Mouse (Mus musculus) spleen, adult 12 weeks (tissue): ENCODE measurements around the gene Aipl1.
"Not testable (repeated sequence)": the region's sequence is repeated elsewhere in the genome, so short reads cannot be mapped to it uniquely, and the experiment has no call there.

Source experiments
- DNase-seq: peaks from one replicate; pipeline ENCODE4 v3.0.0; 2022; ENCODE audit warnings: low spot score

Gene Aipl1

DNA sequence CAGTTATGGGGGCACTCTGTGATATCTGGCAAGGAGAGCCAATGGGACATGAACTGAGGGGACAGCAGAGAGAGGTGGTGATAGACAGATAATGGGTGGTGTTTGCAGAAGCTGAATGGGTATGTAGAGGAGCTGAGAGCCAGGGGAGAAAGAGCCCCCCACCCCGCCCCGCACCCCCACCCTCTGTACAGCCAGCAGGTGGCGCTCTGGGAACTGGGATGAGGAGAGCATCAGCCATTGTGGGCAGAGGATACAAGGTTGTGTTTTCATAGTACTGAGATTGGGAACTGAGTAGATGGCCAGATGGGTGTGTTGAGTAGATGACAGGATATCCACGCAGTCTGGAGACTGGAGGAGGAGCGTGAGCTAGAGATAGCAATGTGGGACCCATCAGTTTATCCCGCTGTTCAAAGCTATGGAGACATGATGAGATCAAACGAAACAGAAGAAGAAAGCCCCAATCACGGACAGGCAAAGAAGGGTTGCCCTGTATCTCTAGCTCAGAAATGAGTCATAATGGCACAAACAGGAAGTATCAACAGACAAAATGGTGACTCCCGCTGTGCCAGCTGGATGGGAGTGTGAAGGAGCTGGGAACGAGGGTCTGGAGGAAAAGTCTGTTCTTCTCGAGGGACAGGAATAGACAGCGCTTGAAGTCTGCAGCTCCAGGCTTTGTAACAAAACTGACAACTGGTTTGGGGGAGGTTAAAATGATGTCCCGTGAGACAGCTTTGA lies 20.6 kb downstream of the Aipl1 start:
- DNase-seq: no peak

DNA sequence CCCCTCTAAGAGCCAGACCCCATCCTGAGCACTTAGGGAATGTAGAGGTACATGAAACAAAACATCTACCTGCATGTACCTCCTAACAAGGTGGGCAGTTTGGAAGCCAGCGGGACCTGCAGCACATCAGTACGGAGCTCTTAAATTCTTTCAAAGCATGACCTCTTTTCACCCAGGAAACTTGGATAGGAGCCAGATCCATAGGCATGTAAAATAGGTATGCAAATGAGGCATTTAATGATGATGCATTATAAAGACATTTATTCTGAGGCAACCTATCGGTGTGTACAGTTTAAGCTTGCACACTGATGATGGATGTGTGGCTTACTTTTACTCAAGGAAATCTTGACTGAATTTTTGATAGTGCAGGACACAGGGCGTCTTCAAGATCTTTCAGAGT lies 22.6 kb downstream of the Aipl1 start:
- DNase-seq: no peak

DNA sequence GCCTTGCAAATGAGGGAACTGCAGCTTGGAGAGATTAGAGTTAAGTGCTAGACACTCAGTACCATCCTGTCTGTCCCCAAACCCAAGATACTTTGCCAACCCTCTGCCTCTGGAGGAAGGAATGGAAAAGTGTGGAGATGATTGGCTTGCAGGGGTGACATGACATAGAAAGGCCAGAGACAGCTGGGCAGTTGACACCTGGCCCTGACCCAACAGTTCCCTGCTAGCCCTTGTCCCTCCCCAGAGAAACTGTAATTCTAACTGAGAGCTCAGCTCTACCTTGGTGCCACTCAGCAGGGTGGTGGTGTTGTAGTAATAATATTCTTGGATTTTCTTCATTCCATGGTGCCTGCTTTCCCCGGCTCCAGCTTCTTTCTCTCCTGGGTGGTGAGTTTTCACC lies 25.4 kb downstream of the Aipl1 start:
- DNase-seq: no peak

DNA sequence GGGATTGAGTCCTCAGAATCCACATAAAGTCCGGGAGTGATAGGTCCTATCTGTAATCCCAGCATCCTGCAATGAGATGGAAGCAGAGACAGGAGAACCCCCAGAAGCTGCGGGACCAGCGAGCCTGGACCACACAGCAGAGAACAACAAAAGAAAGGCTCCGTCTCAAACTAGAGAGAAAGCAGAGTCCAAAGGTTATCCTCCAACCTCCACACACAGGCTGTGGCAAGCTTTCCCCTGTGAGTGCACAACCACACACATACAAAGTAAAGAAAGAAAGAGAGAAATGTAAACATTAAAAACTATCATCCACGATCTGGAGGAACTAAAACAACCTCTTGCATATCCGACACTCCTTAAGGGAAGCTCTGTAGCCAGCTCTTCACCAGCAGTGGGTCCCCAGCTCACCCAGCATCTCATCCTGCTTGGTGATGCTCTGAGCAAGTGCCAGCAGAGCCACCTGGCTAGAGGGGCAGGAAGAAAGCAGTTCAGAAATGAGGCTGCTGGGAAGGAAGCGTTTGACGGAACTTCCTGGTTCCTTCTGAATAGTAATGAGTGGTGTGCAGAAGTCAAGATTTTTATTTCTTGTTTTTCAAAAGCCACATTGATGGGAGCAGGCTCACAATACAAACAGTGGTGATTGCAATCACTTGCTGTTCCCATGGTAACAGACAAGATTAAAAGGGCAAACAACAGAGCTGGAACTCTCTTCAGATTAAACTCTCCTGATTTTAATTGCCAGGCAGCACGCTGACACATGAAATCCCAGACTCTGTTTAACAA lies 26.2 kb downstream of the Aipl1 start:
- DNase-seq: no peak

DNA sequence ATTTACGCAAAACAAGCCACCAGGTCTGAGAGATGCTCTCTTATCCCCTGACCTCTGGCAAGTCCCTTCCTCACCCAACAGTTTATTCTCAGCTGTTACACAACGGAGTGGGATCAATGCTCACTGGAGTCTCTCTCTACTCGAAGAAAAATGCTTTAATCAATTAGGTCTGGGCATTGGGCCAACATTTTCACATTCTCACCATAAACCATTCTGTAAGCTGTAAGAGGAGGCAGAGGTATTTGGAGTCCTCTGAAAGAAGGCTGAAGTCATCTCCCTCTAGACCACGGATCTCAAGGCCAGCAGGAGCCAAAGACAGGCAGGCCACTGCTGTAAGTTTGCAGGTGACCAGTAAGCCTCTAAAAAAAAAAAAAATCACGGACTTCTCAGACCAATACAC lies 26.9 kb downstream of the Aipl1 start:
- DNase-seq: no peak

DNA sequence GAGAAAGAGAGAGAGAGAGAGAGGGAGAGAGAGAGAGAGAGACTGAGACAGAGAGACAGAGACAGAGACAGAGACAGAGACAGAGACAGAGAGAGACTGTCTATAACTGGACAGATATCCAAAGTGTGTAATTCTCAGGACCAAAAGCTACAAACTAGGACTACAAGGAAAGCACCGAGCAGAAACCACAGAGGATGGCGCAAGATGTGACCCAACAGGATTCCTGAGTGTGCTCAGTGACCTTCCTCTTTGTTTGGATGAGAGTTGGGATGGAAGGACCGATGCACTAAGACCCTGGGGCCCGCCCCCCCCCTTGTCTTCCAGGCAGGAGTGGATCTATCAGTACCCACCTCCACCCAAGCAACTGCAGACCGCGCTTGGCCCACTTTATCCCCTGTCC lies 31.8 kb downstream of the Aipl1 start:
- DNase-seq: no peak

DNA sequence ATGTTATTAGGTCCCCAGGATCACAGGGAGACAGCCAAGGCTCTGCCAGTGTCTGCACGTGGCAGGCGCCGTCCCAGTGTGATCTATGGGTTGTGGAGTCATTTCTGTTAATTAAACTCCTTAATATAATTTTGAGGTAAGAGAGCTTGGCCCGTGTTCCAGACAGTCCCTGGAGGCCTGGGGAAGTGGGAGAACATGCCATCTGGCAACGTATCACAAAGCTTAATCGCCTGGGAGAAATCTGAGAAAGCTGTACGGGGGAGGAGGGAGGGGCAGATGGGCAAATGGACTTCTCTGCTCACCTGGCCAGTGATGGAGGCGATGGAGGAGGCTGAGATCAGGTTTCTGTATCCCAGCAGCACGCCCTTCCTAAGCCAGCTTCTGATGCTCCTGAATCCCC lies 34.1 kb downstream of the Aipl1 start:
- DNase-seq: no peak

DNA sequence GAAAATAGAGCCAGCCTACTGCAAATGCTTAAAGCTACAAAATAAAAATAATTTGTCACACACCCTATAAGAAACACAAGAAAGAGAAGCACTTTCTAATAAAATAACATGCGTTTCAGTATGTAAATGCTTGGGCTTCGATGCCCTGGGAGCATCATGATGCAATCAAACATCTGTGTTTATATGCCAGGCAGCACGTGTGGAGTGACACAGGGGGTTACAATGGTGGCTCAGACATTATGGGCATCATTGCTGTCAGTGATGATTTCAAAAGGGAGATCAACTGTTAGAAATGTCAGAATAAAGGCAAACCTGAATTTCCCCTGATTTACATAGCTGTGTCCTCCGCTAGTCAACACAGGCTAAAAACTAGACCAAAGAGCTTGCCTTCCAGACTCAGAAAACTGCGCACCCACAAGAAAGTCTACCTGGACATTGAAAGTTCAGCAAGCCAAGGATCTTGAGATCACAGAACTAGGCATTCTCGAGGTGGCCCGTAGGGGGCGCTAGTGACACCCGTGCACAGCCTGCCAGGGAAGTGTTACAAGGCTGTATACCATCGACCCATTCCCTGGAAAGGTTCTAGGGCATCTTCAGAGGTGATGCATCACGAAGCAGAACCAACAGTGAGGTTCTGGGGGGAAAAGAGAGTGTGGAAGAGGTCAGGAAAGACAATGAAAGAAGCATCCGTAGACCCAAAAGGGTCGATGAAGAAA lies 35.0 kb downstream of the Aipl1 start:
- no peak for DNase-seq

DNA sequence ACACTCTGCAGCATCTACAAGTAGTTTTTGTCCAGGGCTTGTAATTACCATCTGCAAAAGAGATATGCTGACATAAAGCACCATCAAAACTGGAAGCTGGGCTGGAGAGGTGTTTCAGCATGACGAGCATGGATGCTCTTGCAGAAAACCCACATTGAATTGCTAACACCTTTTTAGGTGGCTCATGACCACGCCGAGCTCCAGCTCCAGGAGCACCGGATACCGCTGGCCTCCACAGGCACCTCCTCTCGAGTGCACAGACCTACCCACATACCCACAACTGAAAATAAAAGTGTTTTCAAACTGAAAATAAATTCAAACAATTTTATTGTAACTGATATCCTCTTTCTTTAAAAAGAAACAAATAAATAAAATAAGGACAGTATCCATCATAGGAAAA lies 37.1 kb downstream of the Aipl1 start:
- no peak for DNase-seq

DNA sequence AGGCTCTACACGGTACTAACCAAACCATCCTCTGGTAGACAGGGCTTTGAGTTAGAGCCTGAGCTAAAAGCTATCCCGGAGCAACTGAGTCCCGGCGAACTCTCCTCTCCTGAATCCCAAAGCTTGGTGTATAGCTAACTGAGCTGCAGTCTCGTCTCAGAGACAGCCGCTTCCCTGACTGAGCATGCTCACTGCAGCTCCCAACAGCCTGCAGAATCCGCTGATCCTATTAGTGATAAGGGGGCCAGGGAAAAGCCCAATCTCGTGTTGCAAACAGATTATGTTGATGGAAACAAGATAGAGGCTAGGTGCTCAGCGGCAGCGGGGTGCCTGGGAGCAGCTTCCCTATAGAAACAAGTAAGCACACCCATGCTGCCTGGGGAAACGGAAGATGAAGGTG lies 40.5 kb downstream of the Aipl1 start:
- no peak for DNase-seq

DNA sequence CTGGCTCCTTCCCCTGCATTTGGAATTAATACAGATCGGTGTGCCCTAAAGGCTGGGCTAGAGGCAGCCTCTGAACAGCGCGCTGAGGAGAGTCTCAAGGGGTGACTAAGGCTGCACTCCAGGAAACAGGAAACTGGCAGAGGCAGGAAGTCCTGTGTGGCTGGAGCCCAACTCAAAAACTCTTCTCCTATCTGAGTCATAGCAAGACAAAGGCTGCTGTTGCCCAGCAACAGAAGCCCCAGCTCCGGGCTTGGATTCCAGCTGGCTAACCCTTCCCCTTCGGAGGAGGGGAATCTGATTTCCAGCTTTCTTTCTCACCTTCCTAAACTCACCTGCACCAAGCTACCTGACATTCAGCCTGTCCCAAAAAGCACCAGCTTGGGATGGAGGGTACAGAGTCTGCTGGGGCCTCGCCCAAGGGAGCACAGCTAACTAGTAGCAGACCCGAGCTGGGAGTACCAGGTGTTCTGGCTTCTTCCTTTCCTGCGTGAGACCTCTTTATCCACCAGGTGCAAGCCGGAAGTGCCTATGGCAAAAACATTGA lies 41.3 kb downstream of the Aipl1 start:
- no peak for DNase-seq

DNA sequence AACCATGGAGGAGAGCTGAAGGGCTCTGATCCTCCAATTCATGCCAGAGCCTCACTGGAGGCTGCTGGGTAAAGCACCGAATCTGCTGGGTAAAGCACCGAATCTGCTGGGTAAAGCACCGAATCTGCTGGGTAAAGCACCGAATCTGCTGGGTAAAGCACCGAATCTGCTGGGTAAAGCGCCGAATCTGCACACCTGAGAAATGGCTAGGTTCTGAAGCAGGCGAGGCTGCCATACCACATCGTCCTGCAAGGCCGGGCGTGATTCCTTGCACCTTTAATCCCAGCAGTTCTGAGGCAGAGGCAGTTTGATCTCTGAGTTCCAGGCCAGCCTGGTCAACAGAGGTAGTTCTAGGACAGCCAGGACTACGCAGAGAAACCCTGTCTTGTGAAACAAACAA lies 44.9 kb downstream of the Aipl1 start:
- no peak for DNase-seq

DNA sequence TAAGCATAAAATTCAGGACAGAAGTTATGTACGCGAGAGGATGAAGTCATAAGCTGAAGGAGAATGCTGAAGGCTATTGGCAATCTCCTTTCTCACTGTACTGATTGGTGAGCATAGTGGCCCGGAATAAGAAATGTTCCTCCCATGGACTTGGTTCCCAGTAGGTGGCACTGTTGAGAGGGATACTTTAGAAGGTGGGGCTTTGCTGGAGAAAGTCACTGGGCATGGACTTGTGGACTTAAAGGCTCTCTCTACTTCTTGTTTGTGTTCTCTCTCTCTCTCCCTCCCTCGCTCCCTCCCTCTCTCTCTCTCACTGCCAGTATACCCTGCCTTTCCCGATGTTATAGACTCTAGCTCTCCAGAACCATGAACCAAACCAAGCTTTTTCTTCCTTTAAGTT lies 45.8 kb downstream of the Aipl1 start:
- DNase-seq: no peak

DNA sequence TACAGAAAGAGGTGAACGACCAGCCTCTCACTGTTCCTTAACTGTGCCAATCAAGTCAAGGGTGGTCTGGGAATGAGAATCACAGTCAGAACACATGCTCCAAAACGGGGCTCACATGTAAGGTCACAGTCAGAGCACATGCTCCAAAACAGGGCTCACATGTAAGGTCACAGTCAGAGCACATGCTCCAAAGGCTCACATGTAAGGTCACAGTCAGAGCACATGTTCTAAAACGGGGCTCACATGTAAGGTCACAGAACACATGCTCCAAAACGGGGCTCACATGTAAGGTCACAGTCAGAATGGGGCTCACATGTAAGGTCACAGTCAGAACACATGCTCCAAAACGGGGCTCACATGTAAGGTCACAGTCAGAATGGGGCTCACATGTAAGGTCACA lies 47.9 kb downstream of the Aipl1 start:
- DNase-seq: not testable (repeated sequence)

DNA sequence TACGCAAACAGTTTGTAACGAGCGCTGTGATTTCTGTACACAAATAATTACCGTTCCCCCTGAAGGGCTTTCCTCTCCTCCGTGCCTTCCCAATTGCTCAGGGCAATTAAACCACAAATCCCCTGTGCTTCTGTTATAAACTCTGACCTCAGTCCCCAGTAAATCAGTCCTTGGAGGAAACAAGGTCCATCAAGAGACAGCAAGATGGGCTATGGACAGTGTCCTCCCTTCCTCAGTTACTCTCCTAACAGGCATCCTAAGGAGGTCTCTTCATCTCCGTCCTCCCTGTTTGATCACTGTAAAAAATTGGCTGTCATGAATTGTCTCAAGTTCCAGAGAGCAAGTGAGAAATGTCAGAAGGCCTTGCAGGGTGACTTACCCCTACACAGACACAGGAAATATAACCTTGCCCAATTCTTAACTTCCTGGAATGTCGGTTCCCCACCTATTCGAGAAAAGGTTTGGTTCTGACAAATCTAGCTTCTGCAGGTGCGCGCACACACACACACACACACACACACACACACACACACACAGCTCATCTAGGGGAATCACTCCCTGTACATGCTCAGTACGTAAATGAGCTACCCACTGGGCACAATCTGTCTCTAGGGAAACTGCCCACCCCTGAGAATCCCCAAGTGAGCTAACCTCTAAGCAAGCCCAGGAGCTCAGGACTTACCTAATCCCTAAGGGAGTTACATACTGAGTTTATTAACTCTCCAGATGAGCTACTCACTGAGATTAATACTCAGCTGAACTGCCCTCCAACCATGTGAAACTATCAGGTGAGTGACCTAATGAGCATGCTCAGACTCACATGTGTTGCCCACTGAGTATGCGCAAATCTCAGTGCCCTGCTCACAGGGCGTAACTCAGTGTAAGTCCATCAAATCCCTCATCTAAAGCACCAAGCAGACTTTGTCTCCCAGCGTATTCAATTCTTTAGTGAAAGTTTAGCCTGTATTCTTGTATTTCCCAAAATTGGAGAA lies 49.9 kb downstream of the Aipl1 start:
- DNase-seq: no peak

DNA sequence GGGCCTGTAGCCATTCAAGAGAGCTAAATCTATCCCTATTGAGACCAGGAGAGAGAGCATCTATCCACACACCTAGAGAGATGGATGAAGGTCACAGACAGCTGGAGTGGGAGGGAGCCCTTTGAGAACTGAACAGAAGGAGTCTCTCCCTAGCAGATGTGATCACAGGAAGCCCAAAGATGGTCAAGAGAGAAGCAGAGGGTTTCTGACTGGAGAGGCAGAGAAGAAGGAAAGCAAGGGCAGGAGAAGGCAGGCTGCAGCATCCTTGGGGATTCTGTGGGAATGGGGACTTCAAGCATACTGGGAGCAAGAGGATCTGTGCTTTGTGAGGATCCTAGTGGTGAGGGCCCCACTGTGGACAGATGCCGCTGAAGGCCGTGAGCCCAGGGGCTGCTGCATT lies 51.5 kb downstream of the Aipl1 start:
- no peak for DNase-seq

DNA sequence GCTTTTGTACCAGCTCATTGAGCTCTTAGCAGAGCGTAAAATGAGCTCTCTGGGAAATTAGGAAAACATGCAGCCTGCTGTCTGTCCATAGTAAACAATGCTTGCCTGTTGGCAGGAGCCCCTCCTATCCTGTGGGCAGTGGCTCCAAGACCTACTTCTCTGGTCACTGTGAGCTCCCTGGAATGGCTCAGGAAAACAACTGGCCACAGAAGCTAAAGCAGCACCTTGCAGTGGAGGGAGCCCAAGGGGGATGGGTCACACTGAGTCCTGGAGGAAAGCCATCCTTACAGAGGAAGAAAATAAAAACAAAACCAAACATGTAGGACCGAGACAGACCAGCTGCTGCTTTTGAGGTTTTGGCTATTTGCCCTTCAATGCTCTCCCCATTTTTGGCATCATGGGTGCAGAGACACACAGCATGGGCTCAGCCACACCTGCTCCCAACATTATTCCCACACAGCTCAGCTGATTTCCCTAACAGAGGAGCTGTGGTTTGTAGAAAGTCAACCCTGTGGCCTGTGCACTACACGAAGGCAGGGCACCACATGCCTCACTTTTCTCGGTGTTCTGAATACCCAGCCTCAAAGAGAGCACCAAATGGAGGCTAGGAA lies 52.1 kb downstream of the Aipl1 start:
- DNase-seq: no peak

DNA sequence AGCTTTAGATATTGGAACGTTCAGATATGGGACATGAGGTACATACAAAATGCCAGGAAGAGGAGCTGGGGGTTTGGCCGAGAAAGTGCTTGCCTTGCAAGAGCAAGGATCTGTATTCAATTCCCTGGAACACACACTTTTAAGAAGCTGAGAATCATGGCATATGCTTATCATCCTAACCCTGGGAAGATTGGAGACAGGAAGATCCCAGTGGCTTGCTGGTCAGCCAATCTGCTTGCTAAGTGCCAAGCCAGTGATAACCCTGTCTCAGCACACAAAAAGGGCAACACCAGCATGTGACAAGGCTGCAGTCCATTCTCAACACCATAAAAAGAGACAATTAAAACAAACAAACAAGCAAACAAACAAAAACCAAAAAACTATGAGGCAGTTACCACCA lies 53.2 kb downstream of the Aipl1 start:
- no peak for DNase-seq
